Mouse (Mus musculus) forebrain, embryonic 12.5 days (tissue): Measurements from ENCODE around the gene Gm17027. TPM values are rescaled to one million over a fixed set of nuclear protein-coding genes. Genes with fewer than 3 reads are reported as not detected.
"Not testable (repeated sequence)": the region's sequence is repeated elsewhere in the genome, so short reads cannot be mapped to it uniquely, and the experiment has no call there.

Experiments
- ATAC-seq: fragments of 200-750 bp; cut with Nextera tagmentation; 2 replicates; pipeline ENCODE4 v1.8.0; 2017; ENCODE audit warnings: moderate TSS enrichment; ENCODE audit not compliant: low FRiP score
- H3K27ac ChIP-seq: fragments of 300-500 bp; sonication (generic); 2 replicates; pipeline ENCODE4 v1.5.1; 2016; ENCODE audit warnings: mild to moderate bottlenecking
- H3K27me3 ChIP-seq: fragments of 300-500 bp; sonication (generic); 2 replicates; pipeline ENCODE4 v1.6.1; 2016; ENCODE audit warnings: mild to moderate bottlenecking
- H3K36me3 ChIP-seq: fragments of 300-500 bp; sonication (generic); replicated peaks from 2 replicates; pipeline ENCODE4 v1.6.1; 2016; ENCODE audit warnings: mild to moderate bottlenecking
- H3K4me1 ChIP-seq: fragments of 300-500 bp; sonication (generic); 2 replicates; pipeline ENCODE4 v1.6.1; 2016
- H3K4me2 ChIP-seq: fragments of 300-500 bp; sonication (generic); 2 replicates; pipeline ENCODE4 v1.6.1; 2016; ENCODE audit warnings: mild to moderate bottlenecking, moderate library complexity
- H3K4me3 ChIP-seq: fragments of 300-500 bp; sonication (generic); replicated peaks from 2 replicates; pipeline ENCODE4 v1.5.1; 2016; ENCODE audit warnings: mild to moderate bottlenecking
- H3K9ac ChIP-seq: fragments of 300-500 bp; sonication (generic); 2 replicates; pipeline ENCODE4 v1.6.1; 2016; ENCODE audit warnings: mild to moderate bottlenecking
- H3K9me3 ChIP-seq: fragments of 300-500 bp; sonication (generic); 2 replicates; pipeline ENCODE4 v1.6.1; 2016
- WGBS: fragments of 180-500 bp; shearing (Covaris S2); methylation state at CpG from one replicate; pipeline ENCODE4 v1.1.7; 2016; 5-methylcytosine and 5-hydroxymethylcytosine counted together
- polyA plus RNA-seq: library from polyadenylated mRNA; unstranded; fragments of >200 nt; fragmentation: Nextera tagmentation; extraction: Ambion mirVana; gene quantifications from 2 replicates; pipeline ENCODE4 v1.2.1, GENCODE M21; 2016

The Gm17027 gene
- not detected in 2 replicates for polyA plus RNA-seq

DNA sequence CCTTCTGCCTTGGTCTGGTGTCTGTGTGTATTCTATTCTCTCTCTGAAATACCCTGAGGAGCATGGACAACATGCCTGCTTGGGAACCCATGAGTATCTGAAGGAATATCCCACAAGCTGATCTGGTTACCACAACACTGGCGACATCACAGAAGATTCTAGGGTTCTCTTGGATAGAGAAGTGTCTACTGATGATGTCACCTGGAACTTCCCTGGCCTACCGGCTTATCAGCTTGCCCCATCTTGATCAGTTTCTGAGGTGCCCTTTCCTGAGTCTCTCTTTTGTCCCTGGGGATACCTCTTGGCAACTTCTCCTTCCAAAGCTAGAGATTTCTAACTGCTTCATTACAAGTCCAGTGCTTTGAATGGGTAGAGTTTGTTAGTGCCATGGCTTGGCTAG, at the start of gene Gm17027:
TSS of gene Gm17027 (minus strand) at position 101 of the 400 bp plus-strand sequence.
- H3K9me3 ChIP-seq, ATAC-seq, H3K36me3 ChIP-seq, H3K9ac ChIP-seq, H3K4me2 ChIP-seq, H3K27me3 ChIP-seq, H3K4me3 ChIP-seq, H3K27ac ChIP-seq, H3K4me1 ChIP-seq: not testable (repeated sequence)
- 85% methylated on average over 1 of the region's 2 CpGs for WGBS

DNA sequence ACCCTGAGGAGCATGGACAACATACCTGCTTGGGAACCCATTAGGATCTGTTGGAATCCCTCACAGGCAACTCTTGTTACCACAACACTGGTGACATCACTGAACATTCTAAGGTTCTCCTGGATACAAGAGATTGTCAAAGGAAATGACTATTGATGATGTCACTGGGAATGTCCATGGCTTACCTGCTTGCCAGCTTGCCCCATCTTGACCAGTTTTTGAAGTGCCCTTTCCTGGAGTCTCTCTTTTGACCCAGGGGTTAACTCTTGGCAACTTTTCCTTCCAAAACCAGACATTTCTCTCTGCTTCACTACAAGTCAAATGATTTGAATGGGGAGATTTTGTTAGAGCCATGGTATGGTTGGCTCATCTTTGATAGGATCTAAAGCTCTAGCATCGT, 28.3 kb upstream of the Gm17027 start, which contains the start of gene Gm3573:
TSS of gene Gm3573 (minus strand) at position 101 of the 400 bp plus-strand sequence.
- not testable (repeated sequence) for H3K4me3 ChIP-seq, H3K4me1 ChIP-seq, H3K9ac ChIP-seq, H3K27ac ChIP-seq, H3K9me3 ChIP-seq, H3K36me3 ChIP-seq, H3K27me3 ChIP-seq, H3K4me2 ChIP-seq, ATAC-seq
- WGBS: no CpG with 5 or more reads among the region's 1 CpGs

DNA sequence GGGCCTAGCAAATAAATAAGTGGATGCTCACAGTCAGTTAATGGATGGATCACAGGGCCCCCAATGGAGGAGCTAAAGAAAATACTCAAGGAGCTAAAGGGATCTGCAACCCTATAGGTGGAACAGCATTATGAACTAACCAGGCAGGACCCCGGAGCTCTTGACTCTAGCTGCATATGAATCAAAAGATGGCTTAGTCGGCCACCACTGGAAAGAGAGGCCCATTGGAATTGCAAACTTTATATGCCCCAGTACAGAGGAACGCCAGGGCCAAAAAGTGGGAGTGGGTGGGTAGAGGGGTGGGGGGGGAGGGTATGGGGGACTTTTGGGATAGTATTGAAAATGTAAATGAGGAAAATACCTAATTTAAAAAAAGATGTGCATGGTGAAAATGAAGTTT, 21.5 kb upstream of the Gm17027 start:
- not testable (repeated sequence) for H3K27ac ChIP-seq

DNA sequence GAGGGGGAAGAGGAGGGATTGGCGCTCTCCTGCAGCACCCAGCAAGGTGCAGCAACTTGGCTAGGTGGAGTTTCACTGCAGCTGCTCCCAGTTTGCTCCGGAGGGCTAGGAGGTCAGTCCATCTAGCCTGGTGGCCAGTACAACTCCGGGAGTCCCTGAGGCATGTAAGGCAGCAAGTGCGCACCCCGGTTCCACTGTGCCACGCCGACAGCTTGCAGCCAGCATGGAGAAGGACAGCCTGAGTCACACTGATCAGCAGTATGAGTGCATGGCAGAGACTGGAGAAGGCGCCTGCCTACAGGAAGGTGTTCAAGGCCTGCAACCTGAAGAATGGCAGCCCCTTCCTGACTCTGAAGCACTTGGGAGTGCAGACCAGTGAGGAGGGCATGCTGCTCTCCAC, 27.9 kb downstream of the Gm17027 start:
- not testable (repeated sequence) for ATAC-seq, H3K27ac ChIP-seq, H3K4me1 ChIP-seq, H3K27me3 ChIP-seq, H3K36me3 ChIP-seq, H3K4me3 ChIP-seq, H3K9ac ChIP-seq, H3K4me2 ChIP-seq, H3K9me3 ChIP-seq
- WGBS: 80% methylated on average over 7 of the region's 8 CpGs

More for the DNA sequence above, 21.5 kb upstream of the Gm17027 start:
- H3K4me2 ChIP-seq, H3K36me3 ChIP-seq, H3K4me3 ChIP-seq, H3K9ac ChIP-seq, H3K9me3 ChIP-seq, H3K4me1 ChIP-seq, ATAC-seq, H3K27me3 ChIP-seq: not testable (repeated sequence)
- WGBS: 91% methylated on average over 3 of the region's 3 CpGs

DNA sequence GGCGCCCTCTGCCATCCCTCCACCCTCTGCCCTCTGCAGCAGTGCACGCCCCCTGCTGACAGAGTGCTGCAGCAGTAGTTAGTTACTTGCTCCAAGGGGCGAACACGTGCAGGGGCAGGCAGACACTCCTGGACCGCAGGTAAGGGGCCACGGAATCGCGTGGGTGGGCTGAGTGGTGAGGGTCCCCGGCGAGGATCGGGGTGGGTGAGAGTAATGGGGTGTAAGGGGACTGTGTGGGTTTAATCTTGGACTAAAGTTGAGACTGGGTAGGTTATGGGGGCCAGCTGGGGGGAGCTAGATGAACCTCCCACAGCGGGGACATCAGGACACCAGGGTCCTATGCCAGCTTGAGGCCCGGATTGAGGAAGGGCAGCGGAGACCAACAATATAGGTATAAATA, 28.6 kb downstream of the Gm17027 start:
- H3K27me3 ChIP-seq, H3K9me3 ChIP-seq, H3K4me2 ChIP-seq, H3K4me3 ChIP-seq, H3K9ac ChIP-seq, ATAC-seq, H3K27ac ChIP-seq, H3K4me1 ChIP-seq, H3K36me3 ChIP-seq: not testable (repeated sequence)
- WGBS: 40% methylated on average over 9 of the region's 14 CpGs

DNA sequence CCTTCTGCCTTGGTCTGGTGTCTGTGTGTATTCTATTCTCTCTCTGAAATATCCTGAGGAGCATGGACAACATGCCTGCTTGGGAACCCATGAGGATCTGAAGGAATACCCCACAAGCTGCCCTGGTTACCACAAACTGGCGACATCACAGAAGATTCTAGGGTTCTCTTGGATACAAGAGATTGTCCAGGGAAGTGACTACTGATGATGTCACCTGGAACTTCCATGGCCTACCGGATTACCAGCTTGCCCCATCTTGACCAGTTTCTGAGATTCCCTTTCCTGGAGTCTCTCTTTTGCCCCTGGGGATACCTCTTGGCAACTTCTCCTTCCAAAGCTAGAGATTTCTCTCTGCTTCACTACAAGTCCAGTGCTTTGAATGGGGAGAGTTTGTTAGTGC, 45.2 kb downstream of the Gm17027 start, which contains the start of gene Gm7951:
TSS of gene Gm7951 (minus strand) at position 101 of the 400 bp plus-strand sequence.
- WGBS: 75% methylated on average over 1 of the region's 2 CpGs
- not testable (repeated sequence) for H3K9me3 ChIP-seq, H3K4me1 ChIP-seq, H3K36me3 ChIP-seq, H3K4me2 ChIP-seq, H3K9ac ChIP-seq, H3K4me3 ChIP-seq, H3K27me3 ChIP-seq, H3K27ac ChIP-seq, ATAC-seq

Other genes starting within 250 kb of the Gm17027 start
- gene 1700049E17Rik1, start 237.7 kb downstream of the Gm17027 start, polyA plus RNA-seq: not detected in 2 replicates
- gene 1700024B05Rik, start 218.6 kb downstream of the Gm17027 start, polyA plus RNA-seq: not detected in 2 replicates
- gene Gm6401, start 194.7 kb downstream of the Gm17027 start, polyA plus RNA-seq: not detected in 2 replicates
- gene Gm3543, start 179.3 kb downstream of the Gm17027 start, polyA plus RNA-seq: not detected in 2 replicates
- gene Gm7951, start 45.3 kb downstream of the Gm17027 start, polyA plus RNA-seq: not detected in 2 replicates
- gene Gm3573, start 28.2 kb upstream of the Gm17027 start, polyA plus RNA-seq: not detected in 2 replicates
- gene Gm17026, start 97.4 kb upstream of the Gm17027 start, polyA plus RNA-seq: not detected in 2 replicates
- gene Gm9611, start 134.7 kb upstream of the Gm17027 start, polyA plus RNA-seq: not detected in 2 replicates
- gene Gm7995, start 147.6 kb upstream of the Gm17027 start, polyA plus RNA-seq: not detected in 2 replicates